Mouse (Mus musculus) forebrain, embryonic 16.5 days (tissue): ENCODE measurements around the gene Erh. TPM values are rescaled to one million over a fixed set of nuclear protein-coding genes. Genes with fewer than 3 reads are reported as not detected.
A peak's percentile ranks its signal among the peaks of the same experiment; 100 is the strongest.

ENCODE experiments used
- ATAC-seq: fragments of 200-750 bp; cut with Nextera tagmentation; 2 replicates; pipeline ENCODE4 v1.8.0; 2017; ENCODE audit warnings: mild to moderate bottlenecking, moderate library complexity
- H3K27ac ChIP-seq: fragments of 300-500 bp; sonication (generic); 2 replicates; pipeline ENCODE4 v1.5.1; 2014; ENCODE audit warnings: low read length, control low read depth
- H3K27me3 ChIP-seq: fragments of 300-500 bp; sonication (generic); replicated peaks from 2 replicates; pipeline ENCODE4 v1.6.1; 2014; ENCODE audit warnings: low read length; ENCODE audit not compliant: control insufficient read depth, insufficient read depth
- H3K36me3 ChIP-seq: fragments of 300-500 bp; sonication (generic); 2 replicates; pipeline ENCODE4 v1.6.1; 2014; ENCODE audit not compliant: control insufficient read depth, insufficient read depth
- H3K4me1 ChIP-seq: fragments of 300-500 bp; sonication (generic); replicated peaks from 2 replicates; pipeline ENCODE4 v1.6.1; 2014; ENCODE audit warnings: low read length; ENCODE audit not compliant: control insufficient read depth, insufficient read depth
- H3K4me2 ChIP-seq: fragments of 300-500 bp; sonication (generic); 2 replicates; pipeline ENCODE4 v1.6.1; 2014; ENCODE audit warnings: mild to moderate bottlenecking, low read length, control low read depth
- H3K4me3 ChIP-seq: fragments of 300-500 bp; sonication (generic); replicated peaks from 2 replicates; pipeline ENCODE4 v1.5.1; 2014; ENCODE audit warnings: mild to moderate bottlenecking, low read length, control low read depth
- H3K9ac ChIP-seq: fragments of 300-500 bp; sonication (generic); replicated peaks from 2 replicates; pipeline ENCODE4 v1.6.1; 2014; ENCODE audit warnings: low read depth, low read length, control low read depth
- H3K9me3 ChIP-seq: fragments of 300-500 bp; sonication (generic); 2 replicates; pipeline ENCODE4 v1.6.1; 2016; ENCODE audit warnings: low read length; ENCODE audit not compliant: control insufficient read depth
- WGBS: fragments of 180-500 bp; shearing (Covaris S2); extraction: QIAGEN DNeasy Blood & Tissue Kit; methylation state at CpG from one replicate; pipeline ENCODE4 v1.1.7; 2014; 5-methylcytosine and 5-hydroxymethylcytosine counted together
- polyA plus RNA-seq: library from polyadenylated mRNA; unstranded; fragments of >200 nt; fragmentation: Nextera tagmentation; extraction: Ambion mirVana; gene quantifications from 2 replicates; pipeline ENCODE4 v1.2.1, GENCODE M21; 2015

The Erh gene
- polyA plus RNA-seq, 1 experiment from 2014 or later = 335 TPM

- Histone ChIP-seq H3K27me3 (no peaks in the 10 kb centered on the region), H3K36me3 (peaks cover 20% of the 10 kb centered on the region), H3K4me3 (peak overlapping the region; percentile 99), H3K9me3 (no peaks in the 10 kb centered on the region), H3K27ac (peak overlapping the region; percentile 90), H3K4me1 (peaks cover 38% of the 10 kb centered on the region), H3K4me2 (peak overlapping the region; percentile 89), H3K9ac (peak overlapping the region; percentile 98)
- 2% methylated on average over 39 of the region's 48 CpGs for WGBS
- peak; percentile 75 for ATAC-seq
Measured at GRCm38 (mm10) chr12:80642725-80643692, 1.1 kb downstream of the Erh start.

GRCm38 (mm10) chr12:80631790-80632189, 12.4 kb downstream of the Erh start:
- Histone ChIP-seq H3K4me3 (no peak overlapping the region), H3K27ac (no peak overlapping the region), H3K36me3 (peaks cover 23% of the 10 kb centered on the region), H3K4me1 (no peaks in the 10 kb centered on the region), H3K27me3 (no peaks in the 10 kb centered on the region), H3K9ac (no peak overlapping the region), H3K9me3 (no peaks in the 10 kb centered on the region), H3K4me2 (no peak overlapping the region)
- no peak for ATAC-seq
- WGBS = 82% methylated on average over 5 of the region's 5 CpGs

GRCm38 (mm10) chr12:80620501-80620900, 23.6 kb downstream of the Erh start:
- Histone ChIP-seq H3K4me1 (no peaks in the 10 kb centered on the region), H3K9ac (no peak overlapping the region), H3K36me3 (no peaks in the 10 kb centered on the region), H3K9me3 (no peaks in the 10 kb centered on the region), H3K4me2 (no peak overlapping the region), H3K27ac (no peak overlapping the region), H3K4me3 (no peak overlapping the region), H3K27me3 (no peaks in the 10 kb centered on the region)
- WGBS = 79% methylated on average over 5 of the region's 5 CpGs
- no peak for ATAC-seq

GRCm38 (mm10) chr12:80615371-80616257, 28.5 kb downstream of the Erh start:
- no peaks in the 10 kb centered on the region for H3K27me3 ChIP-seq
- H3K4me1 ChIP-seq = no peaks in the 10 kb centered on the region
- H3K27ac ChIP-seq = no peak overlapping the region
- no peak overlapping the region for H3K9ac ChIP-seq
- 79% methylated on average over 7 of the region's 7 CpGs for WGBS
- H3K4me2 ChIP-seq = no peak overlapping the region
- no peaks in the 10 kb centered on the region for H3K36me3 ChIP-seq
- no peak overlapping the region for H3K4me3 ChIP-seq
- H3K9me3 ChIP-seq = no peaks in the 10 kb centered on the region
- no peak for ATAC-seq

GRCm38 (mm10) chr12:80612113-80612791, 31.9 kb downstream of the Erh start:
- H3K27me3 ChIP-seq = no peaks in the 10 kb centered on the region
- H3K9me3 ChIP-seq = no peaks in the 10 kb centered on the region
- H3K4me3 ChIP-seq = no peak overlapping the region
- no peak overlapping the region for H3K27ac ChIP-seq
- ATAC-seq = no peak
- no peak overlapping the region for H3K9ac ChIP-seq
- no peaks in the 10 kb centered on the region for H3K4me1 ChIP-seq
- no peaks in the 10 kb centered on the region for H3K36me3 ChIP-seq
- no peak overlapping the region for H3K4me2 ChIP-seq
- WGBS = 53% methylated on average over 9 of the region's 9 CpGs

GRCm38 (mm10) chr12:80609928-80610327, 34.2 kb downstream of the Erh start:
- no peak for ATAC-seq
- Histone ChIP-seq H3K9ac (no peak overlapping the region), H3K36me3 (no peaks in the 10 kb centered on the region), H3K4me2 (no peak overlapping the region), H3K27me3 (no peaks in the 10 kb centered on the region), H3K4me1 (no peaks in the 10 kb centered on the region), H3K27ac (no peak overlapping the region), H3K9me3 (no peaks in the 10 kb centered on the region), H3K4me3 (no peak overlapping the region)
- 69% methylated on average over 3 of the region's 3 CpGs for WGBS

GRCm38 (mm10) chr12:80608576-80608975, 35.6 kb downstream of the Erh start:
- no peaks in the 10 kb centered on the region for H3K9me3 ChIP-seq
- no peak overlapping the region for H3K27ac ChIP-seq
- no peaks in the 10 kb centered on the region for H3K36me3 ChIP-seq
- no peak overlapping the region for H3K9ac ChIP-seq
- 0 out of 2 replicates have a peak, but pooled peaks cover 8% of the 10 kb centered on the region for H3K4me1 ChIP-seq
- ATAC-seq = no peak
- 96% methylated on average over 1 of the region's 1 CpGs for WGBS
- no peak overlapping the region for H3K4me3 ChIP-seq
- H3K27me3 ChIP-seq = no peaks in the 10 kb centered on the region
- H3K4me2 ChIP-seq = no peak overlapping the region

GRCm38 (mm10) chr12:80604218-80604617, 39.9 kb downstream of the Erh start:
- Histone ChIP-seq H3K36me3 (no peaks in the 10 kb centered on the region), H3K4me2 (no peak overlapping the region), H3K4me3 (no peak overlapping the region), H3K9me3 (no peaks in the 10 kb centered on the region), H3K4me1 (0 out of 2 replicates have a peak, but pooled peaks cover 11% of the 10 kb centered on the region), H3K27me3 (no peaks in the 10 kb centered on the region), H3K27ac (no peak overlapping the region), H3K9ac (no peak overlapping the region)
- 75% methylated on average over 2 of the region's 2 CpGs for WGBS
- ATAC-seq = peak; percentile 28; the same call in 1 of the 2 replicates
